Mouse (Mus musculus): Measurements from ENCODE around the gene Mgat4b. TPM values are rescaled to one million over a fixed set of nuclear protein-coding genes. Genes with fewer than 3 reads are reported as not detected.

The Mgat4b gene
- polyA plus RNA-seq, 1 experiment from 2014 or later: 29.2 TPM

- Histone ChIP-seq H3K9ac (no peak overlapping the region), H3K4me3 (no peak overlapping the region), H3K4me2 (no peak overlapping the region), H3K27me3 (no peaks in the 10 kb centered on the region), H3K4me1 (replicated peaks) (peaks cover 4% of the 10 kb centered on the region; the same call in 1 of the 2 replicates), H3K9me3 (replicated peaks) (no peaks in the 10 kb centered on the region), H3K27ac (no peak overlapping the region), H3K36me3 (peaks cover 90% of the 10 kb centered on the region)
- 91% methylated on average over 3 of the region's 3 CpGs for WGBS
- no peak for ATAC-seq (replicated peaks; ENCODE audit: insufficient number of reproducible peaks, insufficient read depth, low FRiP score, low read depth)
Observed at GRCm38 (mm10) chr11:50201590-50201989, 9.1 kb upstream of the Mgat4b start.

- Histone ChIP-seq H3K27ac (no peak overlapping the region), H3K4me3 (no peak overlapping the region), H3K36me3 (peaks cover 93% of the 10 kb centered on the region), H3K4me1 (replicated peaks) (peaks cover 9% of the 10 kb centered on the region), H3K4me2 (no peak overlapping the region), H3K9me3 (replicated peaks) (no peaks in the 10 kb centered on the region), H3K27me3 (no peaks in the 10 kb centered on the region), H3K9ac (no peak overlapping the region)
- WGBS: 90% methylated on average over 9 of the region's 9 CpGs
- no peak for ATAC-seq (replicated peaks; ENCODE audit: insufficient number of reproducible peaks, insufficient read depth, low FRiP score, low read depth)
Observed at GRCm38 (mm10) chr11:50203302-50203827, 7.3 kb upstream of the Mgat4b start.

GRCm38 (mm10) chr11:50205434-50205833 lies 5.3 kb upstream of the Mgat4b start:
- Histone ChIP-seq H3K4me3 (no peak overlapping the region), H3K4me1 (replicated peaks) (peaks cover 18% of the 10 kb centered on the region), H3K27ac (no peak overlapping the region), H3K36me3 (peaks cover 74% of the 10 kb centered on the region), H3K4me2 (no peak overlapping the region), H3K27me3 (no peaks in the 10 kb centered on the region), H3K9me3 (replicated peaks) (no peaks in the 10 kb centered on the region), H3K9ac (no peak overlapping the region)
- 78% methylated on average over 3 of the region's 3 CpGs for WGBS
- no peak for ATAC-seq (replicated peaks; ENCODE audit: insufficient number of reproducible peaks, insufficient read depth, low FRiP score, low read depth)

GRCm38 (mm10) chr11:50206037-50206436 lies 4.7 kb upstream of the Mgat4b start:
- 69% methylated on average over 2 of the region's 2 CpGs for WGBS

GRCm38 (mm10) chr11:50207344-50207743 lies 3.3 kb upstream of the Mgat4b start:
- ATAC-seq (replicated peaks; ENCODE audit: insufficient number of reproducible peaks, insufficient read depth, low FRiP score, low read depth): no peak
- H3K9me3 ChIP-seq (replicated peaks): no peaks in the 10 kb centered on the region
- H3K4me1 ChIP-seq (replicated peaks): peaks cover 27% of the 10 kb centered on the region
- H3K27me3 ChIP-seq: no peaks in the 10 kb centered on the region
- H3K4me3 ChIP-seq: no peak overlapping the region
- no peak overlapping the region for H3K27ac ChIP-seq
- peaks cover 55% of the 10 kb centered on the region for H3K36me3 ChIP-seq
- H3K4me2 ChIP-seq: no peak overlapping the region
- 95% methylated on average over 14 of the region's 14 CpGs for WGBS
- no peak overlapping the region for H3K9ac ChIP-seq

More at GRCm38 (mm10) chr11:50206037-50206436, 4.7 kb upstream of the Mgat4b start:
- no peak overlapping the region for H3K4me2 ChIP-seq
- no peaks in the 10 kb centered on the region for H3K27me3 ChIP-seq
- H3K36me3 ChIP-seq: peaks cover 68% of the 10 kb centered on the region
- no peaks in the 10 kb centered on the region for H3K9me3 ChIP-seq (replicated peaks)
- H3K27ac ChIP-seq: no peak overlapping the region
- no peak for ATAC-seq (replicated peaks; ENCODE audit: insufficient number of reproducible peaks, insufficient read depth, low FRiP score, low read depth)
- H3K9ac ChIP-seq: no peak overlapping the region
- H3K4me3 ChIP-seq: no peak overlapping the region
- H3K4me1 ChIP-seq (replicated peaks): peaks cover 15% of the 10 kb centered on the region

- H3K9me3 ChIP-seq (replicated peaks): no peaks in the 10 kb centered on the region
- H3K9ac ChIP-seq: no peak overlapping the region
- H3K27me3 ChIP-seq: no peaks in the 10 kb centered on the region
- H3K4me3 ChIP-seq: no peak overlapping the region
- 90% methylated on average over 5 of the region's 5 CpGs for WGBS
- H3K27ac ChIP-seq: no peak overlapping the region
- H3K4me1 ChIP-seq (replicated peaks): peaks cover 34% of the 10 kb centered on the region
- peaks cover 48% of the 10 kb centered on the region for H3K36me3 ChIP-seq
- no peak for ATAC-seq (replicated peaks; ENCODE audit: insufficient number of reproducible peaks, insufficient read depth, low FRiP score, low read depth)
- H3K4me2 ChIP-seq: no peak overlapping the region
Observed at GRCm38 (mm10) chr11:50208039-50208438, 2.7 kb upstream of the Mgat4b start.

GRCm38 (mm10) chr11:50210101-50210504 lies 587 bp upstream of the Mgat4b start:
- Histone ChIP-seq H3K4me2 (peak overlapping the region; percentile 74), H3K27ac (peak overlapping the region; percentile 99), H3K9ac (peak overlapping the region; percentile 99), H3K27me3 (no peaks in the 10 kb centered on the region), H3K4me1 (replicated peaks) (peaks cover 44% of the 10 kb centered on the region), H3K36me3 (peaks cover 31% of the 10 kb centered on the region), H3K9me3 (replicated peaks) (no peaks in the 10 kb centered on the region), H3K4me3 (peak overlapping the region; percentile 99)
- peak; percentile 84 for ATAC-seq (replicated peaks; ENCODE audit: insufficient number of reproducible peaks, insufficient read depth, low FRiP score, low read depth)
- WGBS: under 1% methylated on average over 24 of the region's 24 CpGs

GRCm38 (mm10) chr11:50211322-50212059 lies 801 bp downstream of the Mgat4b start:
- Histone ChIP-seq H3K4me3 (peak overlapping the region; percentile 99), H3K27me3 (no peaks in the 10 kb centered on the region), H3K4me1 (replicated peaks) (peaks cover 57% of the 10 kb centered on the region), H3K4me2 (peak overlapping the region; percentile 74), H3K27ac (peak overlapping the region; percentile 99), H3K9me3 (replicated peaks) (no peaks in the 10 kb centered on the region), H3K9ac (peak overlapping the region; percentile 99), H3K36me3 (peaks cover 17% of the 10 kb centered on the region)
- WGBS: 86% methylated on average over 3 of the region's 3 CpGs
- ATAC-seq (replicated peaks; ENCODE audit: insufficient number of reproducible peaks, insufficient read depth, low FRiP score, low read depth): no peak

GRCm38 (mm10) chr11:50212060-50212739 lies 1.5 kb downstream of the Mgat4b start:
- Histone ChIP-seq H3K9ac (no peak overlapping the region), H3K4me3 (no peak overlapping the region), H3K36me3 (peaks cover 10% of the 10 kb centered on the region; the same call in 1 of the 2 replicates), H3K27me3 (no peaks in the 10 kb centered on the region), H3K27ac (peak overlapping the region; percentile 82), H3K4me1 (replicated peaks) (peaks cover 57% of the 10 kb centered on the region), H3K9me3 (replicated peaks) (no peaks in the 10 kb centered on the region), H3K4me2 (peak overlapping the region; percentile 42; the same call in 1 of the 2 replicates)
- no peak for ATAC-seq (replicated peaks; ENCODE audit: insufficient number of reproducible peaks, insufficient read depth, low FRiP score, low read depth)
- 66% methylated on average over 3 of the region's 3 CpGs for WGBS

- peak; percentile 50 for ATAC-seq (replicated peaks; ENCODE audit: insufficient number of reproducible peaks, insufficient read depth, low FRiP score, low read depth)
- H3K4me2 ChIP-seq: peak overlapping the region; percentile 42
- no peaks in the 10 kb centered on the region for H3K9me3 ChIP-seq (replicated peaks)
- peaks cover 58% of the 10 kb centered on the region for H3K4me1 ChIP-seq (replicated peaks)
- H3K4me3 ChIP-seq: peak overlapping the region; percentile 12; the same call in 1 of the 2 replicates
- 0 out of 2 replicates have a peak, but pooled peaks cover under 1% of the 10 kb centered on the region for H3K36me3 ChIP-seq
- no peaks in the 10 kb centered on the region for H3K27me3 ChIP-seq
- no peak overlapping the region for H3K9ac ChIP-seq
- H3K27ac ChIP-seq: peak overlapping the region; percentile 82
- WGBS: 22% methylated on average over 11 of the region's 11 CpGs
Observed at GRCm38 (mm10) chr11:50212848-50213758, 2.4 kb downstream of the Mgat4b start.

GRCm38 (mm10) chr11:50214631-50215030 lies 3.9 kb downstream of the Mgat4b start:
- no peaks in the 10 kb centered on the region for H3K9me3 ChIP-seq (replicated peaks)
- 90% methylated on average over 6 of the region's 6 CpGs for WGBS
- no peak overlapping the region for H3K4me3 ChIP-seq
- no peak overlapping the region for H3K27ac ChIP-seq
- ATAC-seq (replicated peaks; ENCODE audit: insufficient number of reproducible peaks, insufficient read depth, low FRiP score, low read depth): no peak
- no peaks in the 10 kb centered on the region for H3K27me3 ChIP-seq
- H3K9ac ChIP-seq: no peak overlapping the region
- no peaks in the 10 kb centered on the region for H3K36me3 ChIP-seq
- no peak overlapping the region for H3K4me2 ChIP-seq
- H3K4me1 ChIP-seq (replicated peaks): peaks cover 50% of the 10 kb centered on the region
